ENCODE assay signal across 29 mouse cellular contexts in genomic region chr2:74781386-74781785, GRCm38 (mm10). TPM values are rescaled to one million over a fixed set of nuclear protein-coding genes. Genes with fewer than 3 reads are reported as not detected.
"Had no signal": no experiment of that assay in that cellular context is flagged by ENCODE, and none has a peak within 500 bp of the region (broad histone marks: within the 10 kb centered on the region; RNA-seq: fewer than 3 reads in every experiment).

No protein-coding gene starts in this region.

- H3K9me3 ChIP-seq: heart, embryonic 10.5 days; heart, embryonic 13.5 days; heart, embryonic 15.5 days; hindbrain, embryonic 13.5 days; hindbrain, embryonic 15.5 days; kidney, embryonic 15.5 days; limb, embryonic 13.5 days; liver, embryonic 13.5 days; liver, embryonic 15.5 days had no signal

- ATAC-seq: hindbrain, postnatal 0 days; intestine, embryonic 16.5 days had no signal

- H3K4me3 ChIP-seq: gastrocnemius, adult 2 months; heart, embryonic 10.5 days; heart, embryonic 13.5 days; heart, embryonic 15.5 days; hindbrain, embryonic 13.5 days; hindbrain, embryonic 15.5 days; kidney, embryonic 15.5 days; left cerebral cortex, adult 2 months; limb, embryonic 13.5 days; liver, embryonic 13.5 days; liver, embryonic 15.5 days had no signal

- H3K4me1 ChIP-seq: heart, embryonic 10.5 days; heart, embryonic 13.5 days; heart, embryonic 15.5 days; hindbrain, embryonic 13.5 days; hindbrain, embryonic 15.5 days; kidney, embryonic 15.5 days; limb, embryonic 13.5 days; liver, embryonic 13.5 days; liver, embryonic 15.5 days had no signal

- H3K4me2 ChIP-seq: heart, embryonic 13.5 days; heart, embryonic 15.5 days; hindbrain, embryonic 13.5 days; hindbrain, embryonic 15.5 days; kidney, embryonic 15.5 days; limb, embryonic 13.5 days; liver, embryonic 11.5 days; liver, embryonic 13.5 days; liver, embryonic 15.5 days had no signal

- H3K27ac ChIP-seq: gastrocnemius, adult 2 months; heart, embryonic 10.5 days; heart, embryonic 13.5 days; heart, embryonic 15.5 days; hindbrain, embryonic 13.5 days; hindbrain, embryonic 15.5 days; hindbrain, postnatal 0 days; kidney, embryonic 15.5 days; kidney, postnatal 0 days; left cerebral cortex, adult 2 months; limb, embryonic 13.5 days; liver, embryonic 13.5 days; liver, embryonic 15.5 days had no signal

- H3K36me3 ChIP-seq: heart, embryonic 10.5 days; heart, embryonic 13.5 days; heart, embryonic 15.5 days; hindbrain, embryonic 13.5 days; hindbrain, embryonic 15.5 days; kidney, embryonic 15.5 days; limb, embryonic 13.5 days; liver, embryonic 13.5 days; liver, embryonic 15.5 days had no signal

- H3K27me3 ChIP-seq: hindbrain, embryonic 13.5 days; liver, embryonic 15.5 days had no signal

- H3K9ac ChIP-seq: heart, embryonic 13.5 days; heart, embryonic 15.5 days; hindbrain, embryonic 13.5 days; hindbrain, embryonic 15.5 days; kidney, embryonic 15.5 days; limb, embryonic 13.5 days; liver, embryonic 13.5 days; liver, embryonic 15.5 days had no signal

- DNase-seq: gastrocnemius, adult 2 months; gastrocnemius, postnatal 10 days; gastrocnemius, postnatal 25 days; heart, adult 18-20 months; heart, postnatal 14 days; heart, postnatal 36 days; kidney, adult 11 months; kidney, adult 2 months; kidney, adult 9 months; kidney, postnatal 14 days; kidney, postnatal 36 days; liver; liver, embryonic 13.5 days had no signal

RNA-seq across cellular contexts. Expression of gene Hoxd1, which starts 18.6 kb away (rescaled TPM):
- polyA plus RNA-seq: heart, embryonic 13.5 days; heart, embryonic 15.5 days; heart, postnatal 0 days; intestine, embryonic 14.5 days; large intestine, adult 2 months; liver, embryonic 13.5 days had no signal

RNA-seq across cellular contexts. Expression of gene Gm28230, which starts 54.9 kb away (rescaled TPM):
- polyA plus RNA-seq: heart, embryonic 15.5 days; heart, postnatal 0 days; intestine, embryonic 16.5 days; liver, embryonic 11.5 days; liver, embryonic 13.5 days; liver, embryonic 15.5 days had no signal
